Mouse (Mus musculus) kidney, adult 2 months (tissue): ENCODE data around the gene Ubb. TPM values are rescaled to one million over a fixed set of nuclear protein-coding genes. Genes with fewer than 3 reads are reported as not detected.
A peak's percentile ranks its signal among the peaks of the same experiment; 100 is the strongest.

Source experiments
- DNase-seq: peaks from one replicate; pipeline ENCODE4 v3.0.0; 2021
- H3K27ac ChIP-seq: fragments of 200-500 bp; 2 replicates; pipeline ENCODE4 v1.5.1; 2012; ENCODE audit warnings: low read depth, low read length, control low read depth, inconsistent platforms; ENCODE audit not compliant: insufficient read depth
- H3K27me3 ChIP-seq: fragments of 200-500 bp; replicated peaks from 2 replicates; pipeline ENCODE4 v1.6.1; 2012; ENCODE audit warnings: mild to moderate bottlenecking, moderate library complexity, low read length, inconsistent platforms; ENCODE audit not compliant: control insufficient read depth, insufficient read depth
- H3K36me3 ChIP-seq: fragments of 200-500 bp; 2 replicates; pipeline ENCODE4 v1.6.1; 2012; ENCODE audit warnings: mild to moderate bottlenecking, moderate library complexity, low read length, inconsistent platforms; ENCODE audit not compliant: control insufficient read depth, insufficient read depth
- H3K4me1 ChIP-seq: fragments of 200-500 bp; 2 replicates; pipeline ENCODE4 v1.6.1; 2011; ENCODE audit warnings: low read length; ENCODE audit not compliant: control insufficient read depth, insufficient read depth
- H3K4me3 ChIP-seq: fragments of 200-500 bp; 2 replicates; pipeline ENCODE4 v1.5.1; 2011; ENCODE audit warnings: mild to moderate bottlenecking, low read depth, low read length, control low read depth; ENCODE audit not compliant: insufficient read depth
- CTCF ChIP-seq: fragments of 200-500 bp; conservative IDR thresholded peaks from 2 replicates; pipeline ENCODE4 v1.5.1; 2011; ENCODE audit warnings: low read depth, mild to moderate bottlenecking, control low read depth, low read length, moderate library complexity, mixed read lengths; ENCODE audit not compliant: insufficient read depth, insufficient read length
- POLR2A ChIP-seq: fragments of 200-500 bp; IDR thresholded peaks from one replicate; pipeline ENCODE4 v1.6.1; 2011; ENCODE audit warnings: low read depth, low read length, control low read depth
- WGBS: fragments of 180-500 bp; shearing (Covaris S2); methylation state at CpG from one replicate; pipeline ENCODE4 v1.1.7; 2018; 5-methylcytosine and 5-hydroxymethylcytosine counted together
- polyA plus RNA-seq: library from polyadenylated mRNA; depleted of rRNA; stranded (reverse); fragments of >200 nt; gene quantifications from 2 replicates; pipeline ENCODE4 v1.2.3, GENCODE M21; 2012

The Ubb gene
- polyA plus RNA-seq, 1 experiment = 1,891 TPM

DNA sequence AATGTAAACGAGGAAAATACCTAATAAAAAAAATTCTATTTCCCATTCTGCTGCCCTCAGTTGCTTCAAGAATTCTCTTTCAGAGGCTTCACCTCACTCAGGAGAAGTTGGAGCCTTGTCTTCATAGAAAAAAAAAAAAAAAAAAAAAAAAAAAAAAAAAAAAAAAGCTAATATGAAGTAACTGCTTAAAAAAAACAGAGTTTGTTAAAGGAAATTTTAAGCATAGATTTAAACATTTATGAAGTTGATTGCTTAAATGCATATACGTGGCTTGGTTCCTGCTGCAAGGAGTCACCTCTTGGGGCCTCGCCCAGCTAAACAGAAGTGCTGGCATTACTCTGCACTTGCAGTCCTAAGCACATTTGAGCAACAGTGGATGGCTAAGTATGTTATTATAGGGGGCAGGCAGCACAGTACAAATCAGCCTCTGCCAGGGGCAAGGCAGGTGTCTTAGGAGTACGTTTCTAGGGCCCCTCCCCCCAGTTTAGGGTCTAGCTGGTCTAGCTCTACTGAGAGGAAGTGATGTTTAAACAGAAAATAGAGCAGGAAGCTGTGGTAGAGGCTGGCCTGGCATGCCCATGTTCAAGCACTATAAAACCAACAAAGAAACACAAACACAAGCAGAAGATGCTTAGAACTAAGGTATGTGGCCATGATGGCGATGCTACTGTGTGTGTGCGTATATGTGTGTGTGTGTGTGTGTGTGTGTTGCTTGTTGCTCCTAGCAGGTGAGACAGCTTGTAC, 23.2 kb downstream of the Ubb start, which contains the start of gene Trpv2:
Gene Trpv2 (plus strand): TSS at position 528 of the 744 bp plus-strand sequence.
- H3K36me3 ChIP-seq = no peaks in the 10 kb centered on the region
- H3K27me3 ChIP-seq = no peaks in the 10 kb centered on the region
- H3K4me3 ChIP-seq = no peak within 1 kb of the TSS
- H3K4me1 ChIP-seq = no peaks in the 10 kb centered on the region
- no peak within 1 kb of the TSS for H3K27ac ChIP-seq
- no peak for DNase-seq
- TF ChIP-seq CTCF (no peak), POLR2A (no peak)
- 78% methylated on average over 6 of the region's 6 CpGs for WGBS

DNA sequence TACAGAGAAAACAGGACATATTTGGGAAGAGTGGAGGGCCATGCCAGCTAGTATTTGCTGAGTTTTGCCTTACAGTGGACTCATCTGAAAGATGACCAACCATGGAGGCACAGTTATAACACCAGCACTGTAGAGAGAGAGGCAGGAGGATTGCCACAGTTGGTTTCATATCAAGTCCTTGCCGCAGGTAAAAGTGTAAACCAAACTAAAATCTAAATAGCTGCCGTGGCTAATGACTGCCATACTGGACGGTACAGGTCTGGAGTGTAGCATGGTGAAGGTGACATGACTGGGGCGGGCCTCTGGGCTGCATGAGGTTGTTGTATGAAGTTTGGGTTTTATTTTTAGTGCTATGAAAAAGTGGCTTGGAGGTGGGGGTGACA, 23.7 kb downstream of the Ubb start:
- H3K27me3 ChIP-seq = no peaks in the 10 kb centered on the region
- no peaks in the 10 kb centered on the region for H3K36me3 ChIP-seq
- no peak for TF ChIP-seq CTCF
- TF ChIP-seq POLR2A = no peak
- no peak overlapping the region for H3K4me3 ChIP-seq
- no peaks in the 10 kb centered on the region for H3K4me1 ChIP-seq
- WGBS = 71% methylated on average over 4 of the region's 4 CpGs
- H3K27ac ChIP-seq = no peak overlapping the region
- no peak for DNase-seq

DNA sequence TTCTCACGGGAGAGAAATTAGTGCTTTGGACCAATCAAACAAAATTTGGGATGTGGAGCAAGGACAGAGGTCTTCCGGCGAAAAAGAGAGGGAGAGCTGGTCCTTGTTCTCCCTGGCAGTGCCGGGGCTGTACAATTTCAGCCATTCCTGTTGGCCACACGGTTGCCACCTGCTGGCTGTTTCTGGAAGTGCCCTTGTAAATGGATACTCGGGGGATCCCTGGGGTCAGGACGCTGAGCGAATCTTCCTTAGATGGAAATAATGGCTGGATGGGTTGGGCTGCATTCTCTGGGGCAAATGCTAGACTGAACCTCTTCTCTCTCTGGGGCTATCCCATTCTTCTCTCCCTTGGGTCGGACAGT, 24.3 kb downstream of the Ubb start:
- TF ChIP-seq POLR2A (no peak), CTCF (peak; percentile 92)
- no peak overlapping the region for H3K27ac ChIP-seq
- H3K4me1 ChIP-seq = no peaks in the 10 kb centered on the region
- no peaks in the 10 kb centered on the region for H3K36me3 ChIP-seq
- WGBS = 0% methylated on average over 9 of the region's 9 CpGs
- H3K27me3 ChIP-seq = no peaks in the 10 kb centered on the region
- peak overlapping the region; percentile 57 for H3K4me3 ChIP-seq
- peak; percentile 87 for DNase-seq

DNA sequence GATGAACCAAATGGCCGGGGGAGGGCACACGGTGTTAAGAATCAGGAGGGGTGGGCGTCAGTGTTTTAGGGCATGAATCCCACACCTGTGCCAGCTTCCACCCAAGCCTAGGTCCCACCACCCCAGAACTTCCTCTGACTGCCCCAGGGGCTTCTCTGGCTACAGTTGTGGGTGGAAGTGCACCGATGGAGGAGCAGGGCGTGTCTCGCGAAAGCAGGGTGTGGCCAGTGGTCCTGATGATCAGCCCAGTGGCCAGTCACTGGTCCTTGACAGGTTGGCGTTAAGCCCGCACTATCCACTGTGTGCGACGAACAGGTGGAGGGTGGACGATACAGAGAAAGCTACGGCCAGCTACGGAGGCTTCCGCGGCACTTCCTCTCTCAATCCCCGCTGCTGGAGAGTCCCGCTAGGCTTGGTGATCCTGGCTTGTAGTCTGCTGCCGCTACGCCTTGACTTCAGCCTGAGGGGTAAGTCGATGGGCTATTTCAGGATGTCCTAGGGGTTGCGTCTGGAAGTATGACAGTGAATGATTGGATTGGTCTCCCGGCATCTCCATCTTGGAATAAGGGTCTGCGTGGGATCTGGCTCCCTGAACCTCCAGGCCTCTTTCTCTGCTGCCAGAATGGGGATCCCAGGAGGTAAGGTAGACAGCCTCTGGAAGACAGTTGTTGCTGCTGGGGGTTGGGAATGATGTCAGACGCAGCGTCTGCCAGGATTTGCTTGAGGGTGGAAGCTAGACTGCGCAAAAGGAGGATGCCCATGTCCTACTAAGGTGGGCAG, 24.9 kb downstream of the Ubb start:
- H3K4me3 ChIP-seq = peak overlapping the region; percentile 57
- DNase-seq = no peak
- H3K27ac ChIP-seq = no peak overlapping the region
- no peaks in the 10 kb centered on the region for H3K4me1 ChIP-seq
- 11% methylated on average over 27 of the region's 27 CpGs for WGBS
- TF ChIP-seq POLR2A = no peak
- TF ChIP-seq CTCF = no peak
- H3K36me3 ChIP-seq = no peaks in the 10 kb centered on the region
- H3K27me3 ChIP-seq = no peaks in the 10 kb centered on the region

DNA sequence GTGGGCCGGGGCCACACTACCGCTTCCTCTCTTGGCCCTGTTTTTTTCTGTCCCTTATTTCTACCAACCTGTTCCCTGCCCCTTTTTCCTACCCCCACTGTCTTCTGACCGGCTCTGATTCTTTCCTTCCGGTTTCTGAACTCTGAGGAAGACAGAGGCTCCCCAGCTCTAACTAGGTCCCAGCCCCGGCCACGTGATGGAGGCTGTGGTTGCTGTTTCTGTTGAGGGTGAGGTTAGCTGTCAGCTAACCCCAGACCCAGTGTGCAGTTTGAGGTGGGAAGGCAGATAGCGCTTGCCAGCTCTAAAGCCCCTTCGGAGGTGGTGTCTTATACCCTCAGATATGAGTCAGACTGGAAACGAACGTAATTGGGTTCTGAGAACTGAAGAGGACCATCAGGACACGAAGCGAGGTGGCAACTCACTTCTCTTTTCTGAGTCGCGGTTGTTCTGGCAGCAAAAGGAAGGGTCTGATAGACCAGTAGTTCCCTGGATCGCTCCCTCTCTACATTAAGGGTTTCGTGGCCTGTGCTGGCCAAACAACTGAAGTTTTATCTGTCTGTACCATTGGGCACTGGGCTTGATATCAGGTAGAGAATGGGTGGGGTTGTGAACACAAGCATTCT, 25.7 kb downstream of the Ubb start:
- WGBS = 81% methylated on average over 16 of the region's 16 CpGs
- peak overlapping the region; percentile 57; the same call in 1 of the 2 replicates for H3K4me3 ChIP-seq
- H3K27ac ChIP-seq = no peak overlapping the region
- no peaks in the 10 kb centered on the region for H3K27me3 ChIP-seq
- H3K36me3 ChIP-seq = no peaks in the 10 kb centered on the region
- DNase-seq = no peak
- TF ChIP-seq CTCF = no peak
- TF ChIP-seq POLR2A = no peak
- no peaks in the 10 kb centered on the region for H3K4me1 ChIP-seq

DNA sequence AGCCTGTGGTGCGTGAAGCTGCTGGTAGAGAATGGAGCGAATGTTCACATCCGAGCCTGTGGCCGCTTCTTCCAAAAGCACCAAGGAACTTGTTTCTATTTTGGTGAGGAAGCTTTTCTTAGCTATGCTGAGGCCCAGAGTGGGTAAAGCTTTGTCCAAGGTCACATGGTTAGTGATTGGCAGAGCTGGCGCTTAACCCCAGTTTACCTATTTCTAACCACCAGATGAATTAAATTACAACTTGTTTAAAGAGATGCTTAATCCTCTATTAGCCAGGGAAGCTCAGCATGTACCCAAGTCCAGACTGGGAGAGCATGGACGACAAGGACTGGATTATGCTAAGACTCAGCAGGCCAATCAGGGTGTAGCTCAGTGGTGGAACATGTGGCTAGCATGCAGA, 32.1 kb downstream of the Ubb start:
- Histone ChIP-seq H3K27me3 (no peaks in the 10 kb centered on the region), H3K27ac (peak overlapping the region; percentile 47; the same call in 1 of the 2 replicates), H3K36me3 (no peaks in the 10 kb centered on the region), H3K4me1 (peaks cover 3% of the 10 kb centered on the region; the same call in 1 of the 2 replicates), H3K4me3 (no peak overlapping the region)
- no peak for TF ChIP-seq CTCF
- no peak for TF ChIP-seq POLR2A
- WGBS = 49% methylated on average over 6 of the region's 6 CpGs
- DNase-seq = peak; percentile 53

DNA sequence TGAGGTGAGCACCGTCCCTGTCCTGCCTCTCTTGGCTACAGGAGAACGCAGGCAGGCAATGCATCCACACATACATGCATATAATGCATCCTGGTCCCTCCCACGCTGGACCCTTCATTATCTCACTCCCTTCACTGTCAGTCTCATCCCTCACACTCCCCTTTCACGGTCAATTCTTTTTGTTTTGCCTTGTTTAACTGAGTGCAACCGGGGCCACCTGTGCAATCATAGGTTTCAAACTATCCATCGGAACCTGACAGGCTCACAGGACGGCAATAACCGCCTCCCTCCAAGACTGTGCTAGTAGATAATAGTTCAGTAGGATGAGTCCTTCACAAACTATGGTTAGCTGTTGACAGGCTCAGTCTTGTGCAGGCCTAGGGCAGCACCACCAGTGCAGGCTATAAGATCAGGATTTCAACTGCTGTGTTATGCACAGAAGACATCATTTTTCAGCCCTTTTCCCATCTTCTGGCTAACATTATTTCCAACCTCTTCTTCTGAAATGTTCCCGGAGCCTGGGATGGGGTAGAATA, 33.8 kb downstream of the Ubb start:
- Histone ChIP-seq H3K27ac (no peak overlapping the region), H3K4me3 (no peak overlapping the region), H3K27me3 (no peaks in the 10 kb centered on the region), H3K4me1 (peaks cover 3% of the 10 kb centered on the region; the same call in 1 of the 2 replicates), H3K36me3 (no peaks in the 10 kb centered on the region)
- no peak for DNase-seq
- TF ChIP-seq POLR2A = no peak
- TF ChIP-seq CTCF = no peak
- 66% methylated on average over 9 of the region's 9 CpGs for WGBS
